Mouse (Mus musculus): Measurements from ENCODE around the gene Rsad1. TPM values are rescaled to one million over a fixed set of nuclear protein-coding genes. Genes with fewer than 3 reads are reported as not detected.
A peak's percentile ranks its signal among the peaks of the same experiment; 100 is the strongest.

Rsad1 gene
- polyA plus RNA-seq, 1 experiment from 2014 or later = 5.9 TPM

- WGBS = 77% methylated on average over 2 of the region's 2 CpGs
- H3K4me3 ChIP-seq (replicated peaks; ENCODE audit: low read depth, low read length) = no peak overlapping the region
- H3K27me3 ChIP-seq (ENCODE audit: control insufficient read depth, insufficient read depth, low read length) = no peaks in the 10 kb centered on the region
- no peaks in the 10 kb centered on the region for H3K9me3 ChIP-seq (ENCODE audit: control insufficient read depth, low read length)
- H3K36me3 ChIP-seq (ENCODE audit: control insufficient read depth, insufficient read depth, low read length) = no peaks in the 10 kb centered on the region
- ATAC-seq (ENCODE audit: low FRiP score, low TSS enrichment) (no peak), DNase-seq (no peak)
- H3K4me2 ChIP-seq (ENCODE audit: low read length) = no peak overlapping the region
- H3K4me1 ChIP-seq (ENCODE audit: control insufficient read depth, insufficient read depth, low read length) = no peaks in the 10 kb centered on the region
- H3K9ac ChIP-seq (replicated peaks; ENCODE audit: low read length) = no peak overlapping the region
- no peak overlapping the region for H3K27ac ChIP-seq (replicated peaks; ENCODE audit: low read depth, low read length)
Measured at GRCm38 (mm10) chr11:94575036-94575435, 26.0 kb upstream of the Rsad1 start.

DNA sequence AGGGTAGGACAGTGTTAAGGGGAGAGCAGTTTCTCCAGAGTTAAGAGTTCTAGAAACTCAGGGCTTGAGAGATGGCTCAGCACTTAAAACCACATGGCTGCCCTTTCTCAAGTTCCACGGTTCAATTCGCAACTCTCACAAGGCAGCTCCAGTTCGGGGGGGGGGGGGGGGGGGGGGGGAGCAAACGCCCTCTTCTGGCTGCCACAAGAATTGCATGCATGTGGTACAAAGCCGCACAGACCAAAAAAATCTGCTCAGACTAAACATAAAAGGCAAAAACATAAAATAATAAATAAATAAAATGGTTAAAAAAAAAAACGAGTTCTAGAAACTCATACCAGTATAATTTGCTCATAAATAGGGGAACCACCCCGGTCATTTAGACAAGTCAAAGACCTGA is 25.5 kb upstream of the Rsad1 start:
- Histone ChIP-seq H3K36me3 (ENCODE audit: control insufficient read depth, insufficient read depth, low read length) (no peaks in the 10 kb centered on the region), H3K27ac (replicated peaks; ENCODE audit: low read depth, low read length) (no peak overlapping the region), H3K9ac (replicated peaks; ENCODE audit: low read length) (no peak overlapping the region), H3K9me3 (ENCODE audit: control insufficient read depth, low read length) (no peaks in the 10 kb centered on the region), H3K4me2 (ENCODE audit: low read length) (no peak overlapping the region), H3K4me1 (ENCODE audit: control insufficient read depth, insufficient read depth, low read length) (no peaks in the 10 kb centered on the region), H3K27me3 (ENCODE audit: control insufficient read depth, insufficient read depth, low read length) (no peaks in the 10 kb centered on the region), H3K4me3 (replicated peaks; ENCODE audit: low read depth, low read length) (no peak overlapping the region)
- WGBS = 26% methylated on average over 7 of the region's 7 CpGs
- no peak for ATAC-seq (ENCODE audit: low FRiP score, low TSS enrichment)
- no peak for DNase-seq

- ATAC-seq (ENCODE audit: low FRiP score, low TSS enrichment) (no peak), DNase-seq (no peak)
- Histone ChIP-seq H3K4me1 (ENCODE audit: control insufficient read depth, insufficient read depth, low read length) (no peaks in the 10 kb centered on the region), H3K4me3 (replicated peaks; ENCODE audit: low read depth, low read length) (no peak overlapping the region), H3K9me3 (ENCODE audit: control insufficient read depth, low read length) (no peaks in the 10 kb centered on the region), H3K27ac (replicated peaks; ENCODE audit: low read depth, low read length) (no peak overlapping the region), H3K4me2 (ENCODE audit: low read length) (no peak overlapping the region), H3K27me3 (ENCODE audit: control insufficient read depth, insufficient read depth, low read length) (no peaks in the 10 kb centered on the region), H3K36me3 (ENCODE audit: control insufficient read depth, insufficient read depth, low read length) (no peaks in the 10 kb centered on the region), H3K9ac (replicated peaks; ENCODE audit: low read length) (no peak overlapping the region)
- 100% methylated on average over 1 of the region's 1 CpGs for WGBS
Measured at GRCm38 (mm10) chr11:94571850-94572249, 22.8 kb upstream of the Rsad1 start.

DNA sequence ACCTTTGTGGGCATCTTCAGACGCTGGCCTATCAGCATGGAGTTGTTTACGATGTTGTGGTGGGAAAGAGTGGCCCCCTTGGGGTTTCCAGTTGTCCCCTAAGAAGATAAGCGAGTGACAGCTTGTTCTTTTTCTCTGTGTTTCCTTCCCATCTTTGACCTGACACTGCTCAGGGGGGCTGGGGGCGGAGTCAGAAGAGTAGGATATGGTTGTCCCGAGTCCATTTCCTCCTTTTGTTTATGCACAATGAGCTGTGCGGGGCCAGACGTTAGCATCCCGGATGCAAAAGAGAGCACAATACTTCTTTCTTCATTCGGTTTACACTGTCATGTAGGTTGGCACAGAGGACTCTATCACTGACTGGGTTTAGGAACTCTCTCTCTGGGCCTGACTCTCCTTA is 21.6 kb upstream of the Rsad1 start:
- H3K9me3 ChIP-seq (ENCODE audit: control insufficient read depth, low read length) = no peaks in the 10 kb centered on the region
- DNase-seq = no peak
- no peak for ATAC-seq (ENCODE audit: low FRiP score, low TSS enrichment)
- H3K4me3 ChIP-seq (replicated peaks; ENCODE audit: low read depth, low read length) = no peak overlapping the region
- no peak overlapping the region for H3K27ac ChIP-seq (replicated peaks; ENCODE audit: low read depth, low read length)
- peaks cover under 1% of the 10 kb centered on the region; the same call in 1 of the 2 replicates for H3K27me3 ChIP-seq (ENCODE audit: control insufficient read depth, insufficient read depth, low read length)
- no peaks in the 10 kb centered on the region for H3K36me3 ChIP-seq (ENCODE audit: control insufficient read depth, insufficient read depth, low read length)
- H3K9ac ChIP-seq (replicated peaks; ENCODE audit: low read length) = no peak overlapping the region
- no peaks in the 10 kb centered on the region for H3K4me1 ChIP-seq (ENCODE audit: control insufficient read depth, insufficient read depth, low read length)
- 53% methylated on average over 9 of the region's 9 CpGs for whole genome bisulfite sequencing
- H3K4me2 ChIP-seq (ENCODE audit: low read length) = no peak overlapping the region

DNA sequence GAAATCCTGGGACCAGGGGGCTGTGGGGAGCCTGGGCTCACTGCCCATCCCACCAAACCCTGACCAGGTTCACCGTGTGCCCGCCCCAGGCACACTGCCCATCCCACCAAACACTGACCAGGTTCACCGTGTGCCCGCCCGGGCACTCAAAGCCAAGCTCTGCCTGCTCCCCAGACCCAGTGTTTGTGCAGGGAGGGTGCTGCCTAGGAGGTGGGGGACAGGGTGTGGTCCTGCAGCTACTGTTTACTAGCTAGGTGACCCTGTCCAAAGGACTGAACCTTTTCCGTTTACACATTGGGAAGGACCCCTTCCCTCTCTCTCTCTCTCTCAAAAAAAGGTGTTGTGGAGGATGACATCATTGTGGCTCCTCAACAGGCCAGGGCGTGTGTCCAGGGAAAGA is 18.3 kb upstream of the Rsad1 start:
- Histone ChIP-seq H3K4me2 (ENCODE audit: low read length) (no peak overlapping the region), H3K9me3 (ENCODE audit: control insufficient read depth, low read length) (no peaks in the 10 kb centered on the region), H3K36me3 (ENCODE audit: control insufficient read depth, insufficient read depth, low read length) (no peaks in the 10 kb centered on the region), H3K9ac (replicated peaks; ENCODE audit: low read length) (no peak overlapping the region), H3K4me1 (ENCODE audit: control insufficient read depth, insufficient read depth, low read length) (peaks cover 7% of the 10 kb centered on the region; the same call in 1 of the 2 replicates), H3K27me3 (ENCODE audit: control insufficient read depth, insufficient read depth, low read length) (peaks cover 11% of the 10 kb centered on the region), H3K4me3 (replicated peaks; ENCODE audit: low read depth, low read length) (no peak overlapping the region), H3K27ac (replicated peaks; ENCODE audit: low read depth, low read length) (no peak overlapping the region)
- DNase-seq (no peak), ATAC-seq (ENCODE audit: low FRiP score, low TSS enrichment) (no peak)
- WGBS = 95% methylated on average over 7 of the region's 7 CpGs

- Histone ChIP-seq H3K9ac (replicated peaks; ENCODE audit: low read length) (no peak overlapping the region), H3K4me2 (ENCODE audit: low read length) (no peak overlapping the region), H3K4me1 (ENCODE audit: control insufficient read depth, insufficient read depth, low read length) (peaks cover 7% of the 10 kb centered on the region; the same call in 1 of the 2 replicates), H3K36me3 (ENCODE audit: control insufficient read depth, insufficient read depth, low read length) (no peaks in the 10 kb centered on the region), H3K9me3 (ENCODE audit: control insufficient read depth, low read length) (no peaks in the 10 kb centered on the region), H3K27ac (replicated peaks; ENCODE audit: low read depth, low read length) (no peak overlapping the region), H3K27me3 (ENCODE audit: control insufficient read depth, insufficient read depth, low read length) (peaks cover 11% of the 10 kb centered on the region), H3K4me3 (replicated peaks; ENCODE audit: low read depth, low read length) (no peak overlapping the region)
- DNase-seq (no peak), ATAC-seq (ENCODE audit: low FRiP score, low TSS enrichment) (no peak)
- WGBS = 86% methylated on average over 6 of the region's 6 CpGs
Measured at GRCm38 (mm10) chr11:94566534-94566933, 17.5 kb upstream of the Rsad1 start.

DNA sequence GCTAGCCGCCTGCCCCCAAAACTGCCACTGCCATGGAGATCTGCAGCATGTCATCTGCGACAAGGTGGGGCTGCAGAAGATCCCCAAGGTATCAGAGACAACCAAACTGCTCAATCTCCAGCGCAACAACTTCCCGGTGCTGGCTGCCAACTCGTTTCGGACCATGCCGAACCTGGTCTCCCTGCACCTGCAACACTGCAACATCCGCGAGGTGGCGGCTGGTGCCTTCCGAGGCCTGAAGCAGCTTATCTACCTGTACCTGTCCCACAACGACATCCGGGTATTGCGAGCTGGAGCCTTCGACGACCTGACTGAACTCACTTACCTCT is 16.1 kb upstream of the Rsad1 start:
- peak overlapping the region; percentile 46 for H3K4me2 ChIP-seq (ENCODE audit: low read length)
- H3K4me1 ChIP-seq (ENCODE audit: control insufficient read depth, insufficient read depth, low read length) = peaks cover 7% of the 10 kb centered on the region; the same call in 1 of the 2 replicates
- H3K36me3 ChIP-seq (ENCODE audit: control insufficient read depth, insufficient read depth, low read length) = no peaks in the 10 kb centered on the region
- 0 out of 2 replicates have a peak overlapping the region, but pooled peaks have one; percentile 21 for H3K9ac ChIP-seq (replicated peaks; ENCODE audit: low read length)
- ATAC-seq (ENCODE audit: low FRiP score, low TSS enrichment) (no peak), DNase-seq (peak; percentile 57)
- peak overlapping the region; percentile 24 for H3K4me3 ChIP-seq (replicated peaks; ENCODE audit: low read depth, low read length)
- H3K9me3 ChIP-seq (ENCODE audit: control insufficient read depth, low read length) = no peaks in the 10 kb centered on the region
- WGBS = 13% methylated on average over 16 of the region's 16 CpGs
- peaks cover 11% of the 10 kb centered on the region for H3K27me3 ChIP-seq (ENCODE audit: control insufficient read depth, insufficient read depth, low read length)
- H3K27ac ChIP-seq (replicated peaks; ENCODE audit: low read depth, low read length) = no peak overlapping the region

DNA sequence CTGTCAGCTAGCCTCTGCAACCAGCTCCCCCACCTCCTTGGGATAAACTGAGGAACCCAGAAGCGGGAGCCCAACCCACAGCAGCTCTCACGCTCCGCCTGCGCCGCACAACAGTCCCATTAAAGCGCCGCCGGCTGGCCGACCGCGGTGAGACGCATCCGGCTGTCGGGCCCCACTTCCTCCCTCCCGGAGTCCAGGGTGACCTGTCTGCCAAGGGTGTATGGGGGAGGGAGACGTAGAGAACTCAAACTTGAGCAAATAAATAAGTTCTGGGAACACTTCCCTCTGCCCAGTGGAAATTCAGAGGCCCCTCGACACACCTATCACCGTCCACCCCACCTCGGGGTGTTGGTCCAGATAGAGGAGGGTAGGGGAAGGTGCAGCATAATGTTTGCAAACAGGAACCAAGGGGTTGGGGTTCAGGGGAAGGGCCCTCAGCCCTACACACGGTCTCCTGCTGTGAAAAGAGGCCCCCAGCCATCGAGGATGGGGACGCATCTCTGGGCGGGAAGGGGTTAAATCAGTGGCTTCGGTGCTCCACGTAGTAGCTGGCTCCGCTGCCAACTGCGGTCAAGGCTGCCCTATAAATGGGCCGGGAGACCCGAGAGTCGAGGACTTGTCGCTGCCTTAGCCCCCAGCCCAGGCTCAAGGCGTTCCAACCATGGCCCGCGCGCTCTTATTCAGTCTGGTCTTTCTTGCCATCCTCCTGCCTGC is 15.5 kb upstream of the Rsad1 start, which contains the start of gene Chad:
Gene Chad, plus strand, starts transcription at position 611 of the 714 bp plus-strand sequence.
- no peak for ATAC-seq (ENCODE audit: low FRiP score, low TSS enrichment)
- peaks cover 7% of the 10 kb centered on the region; the same call in 1 of the 2 replicates for H3K4me1 ChIP-seq (ENCODE audit: control insufficient read depth, insufficient read depth, low read length)
- H3K4me2 ChIP-seq (ENCODE audit: low read length) = peak within 1 kb of the TSS; percentile 46
- whole genome bisulfite sequencing = 4% methylated on average over 35 of the region's 35 CpGs
- DNase-seq = peak; percentile 40
- H3K4me3 ChIP-seq (replicated peaks; ENCODE audit: low read depth, low read length) = peak within 1 kb of the TSS; percentile 24
- peaks cover 11% of the 10 kb centered on the region for H3K27me3 ChIP-seq (ENCODE audit: control insufficient read depth, insufficient read depth, low read length)
- no peaks in the 10 kb centered on the region for H3K9me3 ChIP-seq (ENCODE audit: control insufficient read depth, low read length)
- H3K27ac ChIP-seq (replicated peaks; ENCODE audit: low read depth, low read length) = no peak within 1 kb of the TSS
- no peaks in the 10 kb centered on the region for H3K36me3 ChIP-seq (ENCODE audit: control insufficient read depth, insufficient read depth, low read length)
- 0 out of 2 replicates have a peak within 1 kb of the TSS, but pooled peaks have one; percentile 21 for H3K9ac ChIP-seq (replicated peaks; ENCODE audit: low read length)

DNA sequence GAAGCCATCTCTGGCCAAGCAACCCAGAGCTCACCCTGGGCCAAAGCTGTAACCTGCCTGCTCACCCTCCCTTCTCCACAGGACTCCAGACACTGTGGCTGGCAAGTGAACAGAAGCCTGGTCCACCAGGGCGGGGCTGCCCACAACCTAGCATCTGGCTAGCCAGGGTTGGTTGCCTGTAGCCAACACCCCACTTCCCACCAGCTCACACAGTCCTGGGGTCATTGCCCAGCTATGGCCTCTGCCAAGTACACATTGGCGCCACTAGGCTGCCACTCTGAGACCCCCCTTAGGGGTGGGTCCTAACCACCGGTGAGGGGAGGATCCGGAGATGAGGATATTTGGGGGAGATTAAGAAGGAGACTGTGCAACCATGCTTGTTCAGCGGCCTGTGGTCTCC is 14.8 kb upstream of the Rsad1 start:
- H3K4me3 ChIP-seq (replicated peaks; ENCODE audit: low read depth, low read length) = no peak overlapping the region
- DNase-seq (no peak), ATAC-seq (ENCODE audit: low FRiP score, low TSS enrichment) (no peak)
- no peak overlapping the region for H3K27ac ChIP-seq (replicated peaks; ENCODE audit: low read depth, low read length)
- WGBS = 57% methylated on average over 5 of the region's 5 CpGs
- H3K27me3 ChIP-seq (ENCODE audit: control insufficient read depth, insufficient read depth, low read length) = peaks cover 11% of the 10 kb centered on the region
- peak overlapping the region; percentile 46 for H3K4me2 ChIP-seq (ENCODE audit: low read length)
- H3K36me3 ChIP-seq (ENCODE audit: control insufficient read depth, insufficient read depth, low read length) = no peaks in the 10 kb centered on the region
- H3K4me1 ChIP-seq (ENCODE audit: control insufficient read depth, insufficient read depth, low read length) = peaks cover 7% of the 10 kb centered on the region; the same call in 1 of the 2 replicates
- no peaks in the 10 kb centered on the region for H3K9me3 ChIP-seq (ENCODE audit: control insufficient read depth, low read length)
- H3K9ac ChIP-seq (replicated peaks; ENCODE audit: low read length) = no peak overlapping the region

Measured in midbrain, embryonic 14.5 days (tissue).